Mouse (Mus musculus) adrenal gland, adult 2 months (tissue): ENCODE results near the gene Tex44. TPM values are rescaled to one million over a fixed set of nuclear protein-coding genes. Genes with fewer than 3 reads are reported as not detected.

ENCODE experiments used
- DNase-seq: peaks from one replicate; pipeline ENCODE4 v3.0.0; 2021
- polyA plus RNA-seq: library from polyadenylated mRNA; depleted of rRNA; stranded (reverse); fragments of >200 nt; gene quantifications from 2 replicates; pipeline ENCODE4 v1.2.3, GENCODE M21; 2012
- total RNA-seq, 2 experiments: library from RNA; stranded (reverse); gene quantifications; 2 replicates each; pipeline ENCODE4 v1.2.3; 2021

Tex44 gene
- total and polyA plus RNA-seq, 3 experiments = not detected

DNA sequence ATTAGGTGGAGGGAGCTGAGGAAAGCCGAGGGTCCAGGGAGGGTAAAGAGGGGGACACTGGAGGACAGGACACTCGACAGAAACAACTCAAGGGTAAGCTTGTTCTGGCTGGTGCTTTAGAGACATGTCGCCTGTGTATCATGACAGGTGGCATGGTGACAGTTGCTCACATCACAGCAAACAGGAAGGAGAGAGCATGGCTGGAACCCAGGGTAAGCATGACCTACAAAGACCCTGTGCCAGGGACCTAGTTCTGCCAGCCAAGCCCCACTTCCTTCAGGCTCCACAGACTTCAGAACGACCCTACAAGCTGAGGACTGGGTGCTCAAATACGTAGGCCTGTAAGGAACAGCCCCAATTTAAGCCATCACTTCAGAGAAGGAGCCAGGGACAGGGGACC is 2.2 kb upstream of the Tex44 start:
- no peak for DNase-seq

DNA sequence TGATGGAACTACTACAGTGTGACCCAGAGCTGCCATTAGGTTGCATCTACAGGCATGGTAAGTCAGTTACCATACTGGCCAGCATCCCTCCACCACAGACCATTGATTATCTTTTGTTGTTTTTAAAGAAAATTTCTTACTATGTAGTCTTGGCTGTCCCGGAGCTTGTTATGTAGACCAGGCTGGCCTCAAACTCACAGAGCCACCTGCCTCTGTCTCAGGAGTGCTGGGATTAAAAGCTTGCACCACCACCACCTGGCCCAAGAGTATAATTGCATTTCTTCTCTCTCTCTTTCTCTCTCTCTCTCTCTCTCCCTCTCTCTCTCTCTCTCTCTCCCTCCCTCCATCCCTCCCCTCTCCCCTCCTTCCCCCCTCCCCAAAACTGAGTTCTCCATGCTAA is 1.8 kb upstream of the Tex44 start:
- DNase-seq = no peak

DNA sequence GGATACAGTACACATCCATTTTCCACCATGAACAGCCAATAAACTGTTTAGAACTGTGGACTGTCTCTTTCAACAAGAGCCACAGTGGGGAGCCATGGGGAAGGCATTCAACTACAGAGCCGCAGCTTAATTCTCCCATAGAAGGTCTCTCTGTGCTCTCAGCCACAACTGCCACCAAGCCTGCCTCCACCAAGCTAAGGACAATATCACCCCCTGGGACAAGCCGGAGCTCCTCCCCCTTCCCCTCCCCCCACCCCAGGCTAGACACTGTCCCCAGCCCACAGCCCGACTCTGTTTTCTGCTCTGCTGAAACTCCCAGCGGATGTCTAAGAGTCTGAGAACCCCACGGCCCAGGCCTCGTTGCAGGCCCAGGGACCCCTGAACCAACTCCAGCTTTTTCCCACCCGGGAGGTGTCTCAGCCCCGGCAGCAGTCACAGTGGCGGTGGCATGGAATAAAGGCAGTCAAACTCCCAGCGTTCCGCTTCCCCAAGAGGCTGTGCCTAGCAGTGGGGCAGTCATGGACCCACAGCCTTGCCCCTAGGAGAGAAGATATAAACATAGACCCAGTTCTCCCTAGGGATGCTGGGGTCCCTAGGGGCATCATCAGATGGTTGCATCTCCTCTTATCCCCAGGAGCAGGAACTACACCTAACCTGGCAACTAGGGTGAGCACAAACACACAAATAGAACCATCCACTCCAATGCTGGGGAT is 1.1 kb upstream of the Tex44 start:
- no peak for DNase-seq

DNA sequence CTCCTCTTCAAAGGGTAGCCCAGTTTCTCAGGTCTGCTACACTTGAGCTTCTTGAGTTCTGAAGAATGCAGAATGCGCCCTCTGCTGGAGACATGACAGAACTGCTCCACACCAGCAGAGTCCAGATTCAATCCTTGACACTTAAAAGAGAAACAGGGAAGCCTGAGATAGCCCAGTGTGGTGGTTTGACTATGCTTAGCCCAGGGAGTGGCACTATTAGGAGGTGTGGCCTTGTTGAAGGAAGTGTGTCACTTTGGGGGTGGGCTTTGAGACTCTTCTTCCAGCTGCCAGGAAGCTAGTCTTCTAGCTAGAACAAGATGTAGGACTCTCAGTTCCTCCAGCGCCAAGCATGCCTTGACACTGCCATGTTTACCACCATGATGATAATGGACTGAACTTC is 3.9 kb downstream of the Tex44 start:
- DNase-seq = peak; percentile 66

DNA sequence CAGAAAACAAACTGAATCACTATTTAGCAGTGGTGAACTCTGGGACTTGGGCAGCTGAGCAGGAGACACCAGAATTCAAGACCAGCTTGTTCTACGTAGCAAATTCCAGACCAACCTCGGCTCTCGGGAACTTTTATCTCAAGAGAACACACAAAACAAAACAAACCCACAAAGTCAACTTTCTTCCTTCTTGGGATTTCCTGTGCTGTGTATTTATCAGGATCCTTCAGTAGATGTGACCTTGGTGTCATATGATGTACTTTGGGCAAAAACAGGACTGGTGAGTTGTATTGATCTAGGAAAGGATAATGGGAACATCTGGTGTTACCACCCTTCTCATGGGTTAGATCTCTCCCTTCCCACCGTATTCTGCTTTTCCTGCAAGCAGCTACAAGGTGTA is 6.6 kb downstream of the Tex44 start:
- DNase-seq = no peak

DNA sequence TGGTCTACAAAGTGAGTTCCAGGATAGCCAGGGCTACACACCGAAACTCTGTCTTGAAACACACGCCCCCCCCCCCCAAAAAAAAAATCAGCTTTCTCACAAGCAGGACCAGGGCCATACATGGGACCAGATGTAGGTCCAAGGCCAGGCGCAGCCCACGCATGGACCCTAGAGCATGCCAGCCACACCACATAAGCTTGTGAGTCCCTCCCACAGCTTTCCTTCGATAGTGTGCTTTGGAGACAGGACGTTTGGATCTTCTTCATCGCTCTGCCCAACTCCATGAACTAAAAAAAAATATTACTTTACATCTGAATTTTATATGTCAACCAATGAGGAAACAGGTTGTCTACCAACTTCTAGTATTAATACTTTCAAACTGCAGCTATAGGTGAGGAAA is 7.2 kb downstream of the Tex44 start:
- no peak for DNase-seq

DNA sequence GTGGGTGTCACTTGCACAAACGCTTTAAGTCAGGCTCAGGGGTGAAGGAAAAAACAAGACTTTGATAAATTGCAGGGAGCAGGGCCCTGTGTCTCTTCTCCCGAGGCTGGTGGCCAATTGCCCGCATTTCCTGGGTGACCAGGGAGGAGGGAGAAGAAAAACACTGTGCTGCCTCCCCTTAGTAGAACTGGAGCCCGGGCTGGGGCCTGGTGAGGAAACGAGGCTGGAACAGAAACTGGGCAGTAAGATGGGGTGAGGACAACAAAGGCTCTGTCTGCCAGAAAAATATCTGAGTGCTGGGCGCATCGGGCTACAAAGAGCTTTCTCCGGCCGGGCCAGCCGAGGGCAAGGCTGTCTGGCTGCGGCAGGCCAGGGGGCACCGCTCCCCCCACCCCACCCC is 7.9 kb downstream of the Tex44 start:
- DNase-seq = no peak

DNA sequence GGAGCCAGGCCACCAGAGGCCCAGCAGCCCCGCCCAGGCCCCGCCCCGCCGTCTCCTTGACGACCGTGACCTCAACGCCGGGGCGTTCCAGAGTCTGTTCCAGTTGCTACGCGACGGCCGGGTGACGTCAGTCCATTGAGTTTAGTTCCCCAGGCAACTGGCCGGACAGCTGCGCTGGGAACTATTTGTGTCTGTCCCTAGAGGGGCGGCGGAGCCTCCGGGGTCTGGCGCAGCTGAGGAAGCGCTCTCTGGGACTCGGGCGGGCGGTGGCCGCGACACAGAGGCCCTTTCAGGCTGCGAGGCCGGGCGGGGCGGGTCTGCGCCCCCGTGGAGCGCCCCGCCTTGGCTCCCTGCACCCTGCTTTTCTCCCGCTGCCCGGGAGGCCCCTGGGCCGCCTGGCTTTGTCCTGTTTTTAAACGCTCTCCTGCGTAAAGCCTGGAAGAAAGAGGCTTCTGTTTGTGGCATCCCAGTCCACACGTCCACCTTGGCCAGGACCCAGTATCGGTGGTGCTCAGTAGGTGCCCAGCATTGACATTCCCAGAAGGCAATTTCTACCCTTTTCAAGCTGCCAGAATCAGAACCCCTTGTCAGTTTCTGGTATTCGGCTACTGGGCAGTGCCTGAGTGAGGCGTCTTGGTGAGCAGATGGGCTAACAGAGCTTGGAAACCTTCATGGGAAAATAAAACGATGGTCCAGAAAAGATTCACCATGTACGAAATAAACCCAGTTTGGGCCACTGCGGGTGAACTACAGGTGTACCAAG is 8.5 kb downstream of the Tex44 start:
- peak; percentile 98 for DNase-seq

DNA sequence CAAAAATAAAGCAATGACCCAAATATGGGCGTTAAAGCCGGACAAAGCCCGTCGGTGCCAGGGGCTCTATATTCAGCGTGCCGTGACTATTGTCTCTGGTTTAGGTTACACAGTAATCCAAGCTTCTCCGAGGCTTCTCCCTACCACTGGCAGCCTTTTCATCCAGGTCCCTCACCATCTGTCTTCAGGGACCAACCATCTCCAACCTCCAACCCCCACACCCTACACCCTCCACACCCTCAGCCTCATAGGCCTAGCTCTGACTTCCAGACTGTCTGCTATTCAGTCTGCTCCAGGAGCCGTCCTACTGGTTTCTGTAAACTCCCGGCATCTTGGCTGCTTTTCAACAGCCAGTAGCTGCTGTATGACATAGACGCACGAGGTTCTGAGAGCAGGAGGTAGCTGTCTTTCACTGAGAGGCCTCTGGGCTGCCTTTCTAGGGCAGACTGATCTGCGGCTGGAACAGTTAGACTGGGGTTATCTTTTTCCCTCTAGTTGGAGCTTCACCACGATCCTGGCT is 9.2 kb downstream of the Tex44 start:
- peak; percentile 45 for DNase-seq

DNA sequence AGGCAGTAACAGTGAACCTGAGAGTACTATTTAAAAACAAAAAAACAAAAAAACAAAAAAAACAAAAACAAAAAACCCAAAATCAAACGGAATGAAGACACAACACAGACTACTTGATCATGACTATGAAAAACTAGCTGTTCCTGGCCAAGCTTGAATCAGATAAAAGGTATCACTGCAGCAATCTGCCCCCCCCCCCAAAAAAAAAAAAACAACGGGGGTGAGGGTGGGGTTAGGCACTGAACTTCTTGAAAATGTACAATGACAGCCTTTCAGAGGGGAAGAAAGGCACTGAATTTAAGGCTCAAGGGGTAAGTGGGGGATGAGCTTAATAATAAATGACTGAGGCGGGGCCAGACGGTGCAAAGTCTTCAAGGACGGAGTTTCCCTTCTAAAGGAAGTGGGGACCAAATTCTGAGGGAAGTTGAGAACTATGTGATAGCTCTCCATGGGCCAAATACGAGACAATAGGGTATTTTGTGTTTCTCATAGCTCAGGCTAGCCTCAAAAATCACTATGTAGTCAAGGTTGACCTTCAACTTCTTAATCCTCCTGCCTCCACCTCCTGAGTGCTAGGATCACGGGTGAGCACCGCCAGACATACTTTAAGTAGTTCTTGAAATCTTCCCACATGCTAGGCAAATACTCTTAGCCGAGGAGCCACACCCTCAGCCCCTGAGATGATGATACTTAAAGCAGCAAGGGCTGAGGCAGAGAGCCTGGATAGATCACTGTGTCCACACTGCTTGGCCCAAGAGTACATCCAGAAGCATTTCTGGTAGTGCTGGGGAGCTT is 11.3 kb downstream of the Tex44 start:
- no peak for DNase-seq

DNA sequence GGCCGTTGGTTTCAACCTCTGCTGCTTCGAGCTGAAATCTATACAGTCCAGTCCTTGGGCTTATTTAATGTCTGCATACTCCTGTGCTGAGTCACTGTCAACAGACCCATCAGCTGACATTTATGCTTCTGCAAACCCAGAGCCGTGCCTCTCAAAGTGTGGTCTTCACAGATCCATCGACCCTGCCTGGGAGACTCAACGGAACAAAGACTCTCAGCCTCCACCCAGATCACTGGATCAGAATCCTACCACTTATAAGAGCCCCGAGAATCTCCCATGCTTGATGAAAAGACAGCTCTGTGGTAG is 11.8 kb downstream of the Tex44 start:
- no peak for DNase-seq

DNA sequence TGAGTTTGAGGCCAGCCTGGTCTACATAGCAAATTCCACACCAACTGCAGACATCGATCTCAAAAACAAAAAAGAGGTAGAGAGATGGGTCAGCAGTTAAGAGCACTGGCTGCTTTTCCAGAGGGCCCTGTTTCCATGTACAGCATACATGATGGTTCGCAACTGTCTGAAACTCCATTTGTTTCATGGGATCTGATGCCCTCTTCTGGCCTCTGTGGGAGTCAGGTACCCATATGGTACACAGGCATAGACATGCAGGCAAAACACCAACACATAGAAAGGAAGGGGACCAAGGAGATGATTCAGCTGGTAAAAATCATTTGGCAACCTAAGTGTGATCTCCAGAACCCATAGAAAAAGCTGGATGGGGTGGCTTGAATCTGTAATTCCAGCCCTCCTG is 12.4 kb downstream of the Tex44 start:
- no peak for DNase-seq

DNA sequence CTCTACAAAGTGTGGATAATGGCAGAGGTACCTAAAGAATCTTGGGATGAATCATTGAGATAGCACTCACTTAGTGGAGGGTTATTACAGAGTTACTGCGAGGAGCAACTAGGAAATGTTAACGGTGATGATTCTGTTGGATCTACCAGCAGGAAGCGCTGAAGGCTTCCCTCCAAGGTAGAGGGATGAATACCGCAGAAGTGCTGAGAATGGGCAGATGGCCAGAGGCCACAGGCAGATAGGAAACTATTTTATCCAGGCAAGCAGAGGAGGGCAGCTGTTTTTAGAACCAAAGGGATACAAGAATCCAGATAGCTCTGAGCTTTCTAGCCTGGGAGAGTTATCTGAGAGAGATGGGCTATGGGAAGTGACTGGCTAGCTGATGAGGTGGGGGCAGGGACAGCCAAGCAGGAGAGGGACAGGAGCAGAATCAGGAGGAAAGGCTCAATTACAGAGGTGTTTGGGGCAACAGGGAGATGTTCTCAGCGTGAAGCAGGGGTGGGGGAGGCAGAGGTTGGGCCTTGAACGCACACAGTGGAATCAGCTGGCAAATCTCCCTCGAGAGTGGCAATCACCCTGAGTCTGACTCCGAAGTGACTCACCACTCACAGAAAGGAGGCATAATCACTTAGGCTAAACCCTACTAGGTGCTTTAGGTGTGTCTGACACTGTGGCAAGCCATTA is 13.5 kb downstream of the Tex44 start:
- DNase-seq = peak; percentile 84

DNA sequence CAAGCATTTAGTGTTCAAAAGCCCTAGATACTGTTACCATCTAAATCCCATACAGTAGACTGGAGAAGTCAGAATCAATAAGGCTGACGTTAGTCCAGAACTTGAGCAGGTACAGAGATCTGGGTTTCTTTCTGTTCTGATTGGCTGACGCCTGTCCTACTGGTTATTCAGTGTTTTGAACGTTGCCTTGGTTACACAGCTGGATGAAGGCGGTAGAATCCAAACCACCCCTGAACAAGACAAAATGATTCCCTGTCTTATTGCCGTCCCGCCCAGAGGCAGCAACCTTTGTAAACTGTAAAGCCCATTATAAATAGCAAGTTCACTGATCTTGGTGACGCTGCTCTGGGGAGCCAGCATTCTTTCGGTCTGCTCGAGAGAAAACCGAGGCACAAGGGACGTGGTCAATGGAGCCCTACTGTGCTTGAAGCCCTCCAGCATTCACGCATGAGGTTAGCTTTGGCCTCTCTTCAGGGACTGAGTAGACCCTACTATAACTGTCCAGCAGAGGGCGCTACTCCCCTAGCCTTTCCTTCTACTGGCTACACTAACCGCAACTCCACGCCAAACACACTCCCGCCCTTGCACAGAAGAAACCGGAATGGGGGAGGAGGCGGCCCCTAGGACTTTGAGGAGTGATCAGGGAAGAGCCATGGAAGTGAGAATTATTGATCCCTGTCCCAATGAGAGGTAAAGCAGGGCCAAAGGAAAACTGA is 14.2 kb downstream of the Tex44 start:
- peak; percentile 92 for DNase-seq

DNA sequence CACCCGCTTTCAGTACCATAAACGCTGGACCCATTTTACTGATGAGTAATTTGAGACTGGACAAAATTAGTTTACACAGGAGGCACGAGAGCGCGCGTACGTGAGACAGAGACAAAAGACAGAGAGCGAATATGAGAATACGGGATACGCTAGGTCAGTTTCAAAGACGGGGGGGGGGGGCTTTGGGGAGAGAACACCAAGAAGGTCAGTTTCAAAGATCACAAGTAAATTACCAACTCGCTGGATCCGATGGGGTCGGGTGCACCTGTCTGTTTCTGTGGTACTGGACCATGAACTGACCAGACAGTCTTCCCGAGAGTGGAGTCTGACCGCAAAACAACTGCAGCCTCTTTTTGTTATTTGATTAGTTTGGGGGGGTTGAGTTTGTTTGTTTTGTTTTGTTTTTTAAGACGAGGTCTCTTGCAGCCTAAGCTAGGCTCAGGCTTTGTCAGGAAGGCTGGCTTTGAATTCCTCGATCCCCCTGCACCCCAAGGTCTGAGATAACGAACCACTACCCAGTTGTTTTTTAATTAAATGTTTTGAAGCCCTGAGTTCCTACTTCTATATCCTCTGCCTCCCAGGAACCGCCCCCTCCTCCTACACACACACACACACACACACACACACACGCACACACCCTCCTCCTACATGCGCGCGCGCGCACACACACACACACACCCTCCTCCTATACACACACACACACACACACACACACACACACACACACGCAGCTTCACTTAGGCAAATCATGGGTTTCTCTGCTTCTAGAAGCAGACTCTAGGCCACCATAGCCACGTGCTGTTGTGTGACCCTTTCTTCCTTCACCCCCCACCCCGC is 15.0 kb downstream of the Tex44 start:
- peak; percentile 67 for DNase-seq

DNA sequence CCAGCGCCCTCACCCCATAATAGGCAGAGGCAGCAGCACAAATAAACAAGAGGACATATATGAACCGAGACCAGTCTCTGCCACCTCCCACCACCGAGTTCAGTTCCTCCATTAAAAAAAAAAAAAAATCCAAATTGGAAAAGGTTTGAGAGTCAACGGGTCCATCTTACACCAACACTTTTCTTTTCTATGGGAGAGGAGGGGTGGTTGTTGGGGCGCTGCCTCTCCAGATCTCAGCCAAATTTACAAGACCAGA is 15.5 kb downstream of the Tex44 start:
- no peak for DNase-seq

DNA sequence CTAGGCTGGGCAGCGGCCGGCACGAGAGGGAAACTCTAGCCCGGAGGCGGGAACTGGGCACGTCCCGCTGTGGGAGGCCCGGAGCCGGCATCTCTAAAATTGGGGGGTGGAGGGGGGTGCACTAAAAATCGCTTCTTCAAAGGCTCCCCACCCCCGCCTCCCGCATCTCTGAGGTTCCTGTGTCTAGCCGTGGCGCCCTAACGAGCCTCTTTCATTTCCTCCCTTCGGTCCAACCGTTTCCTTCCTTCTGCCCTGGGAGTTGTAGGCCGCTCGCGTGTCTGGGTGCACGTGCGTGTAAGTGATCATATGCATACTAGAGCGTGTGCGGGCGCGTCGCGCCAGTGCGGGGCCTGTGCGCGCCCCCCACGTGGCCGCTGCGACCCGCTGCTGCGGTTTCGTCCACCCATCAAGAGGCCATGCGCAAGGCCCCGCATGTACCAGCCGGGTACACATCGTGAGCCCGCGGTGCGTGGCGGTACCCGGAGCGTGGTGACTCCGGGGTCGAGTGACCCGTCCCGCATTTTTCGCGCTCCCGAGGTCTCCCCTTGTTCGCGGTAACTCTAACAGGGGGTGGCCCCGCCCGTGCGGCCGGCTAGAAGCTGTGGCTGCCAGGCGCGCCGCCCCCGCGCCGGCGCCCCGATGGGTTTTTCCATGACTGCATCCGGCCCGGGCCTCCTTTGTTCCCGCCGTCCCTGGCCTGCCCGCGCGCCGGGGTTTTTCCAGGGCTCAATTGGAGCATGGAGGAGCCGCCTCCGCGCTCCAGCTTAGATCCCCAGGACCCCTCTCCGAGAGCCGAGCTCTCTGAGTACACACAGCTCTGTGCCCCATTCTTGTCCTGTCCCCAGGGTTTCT is 16.1 kb downstream of the Tex44 start:
- DNase-seq = peak; percentile 94

DNA sequence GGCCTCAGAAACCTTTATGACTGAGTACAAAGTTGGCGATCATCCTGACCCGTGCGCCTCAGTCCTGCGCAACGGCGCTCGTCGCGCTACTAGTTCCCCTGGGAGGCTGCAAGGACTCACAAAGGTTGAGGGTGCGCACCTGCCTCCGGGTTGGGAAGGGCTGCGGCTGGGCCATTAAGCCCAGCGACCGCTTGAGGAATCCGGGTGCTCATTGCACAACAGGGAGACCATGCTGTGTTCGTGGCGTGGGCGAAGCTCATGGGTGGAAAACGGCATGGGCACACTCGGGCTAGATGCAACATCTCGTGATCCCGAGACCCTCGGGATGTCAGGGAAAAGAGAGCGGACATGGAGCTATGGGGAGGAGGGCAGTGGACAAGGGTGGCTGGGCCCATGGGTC is 16.7 kb downstream of the Tex44 start:
- no peak for DNase-seq

DNA sequence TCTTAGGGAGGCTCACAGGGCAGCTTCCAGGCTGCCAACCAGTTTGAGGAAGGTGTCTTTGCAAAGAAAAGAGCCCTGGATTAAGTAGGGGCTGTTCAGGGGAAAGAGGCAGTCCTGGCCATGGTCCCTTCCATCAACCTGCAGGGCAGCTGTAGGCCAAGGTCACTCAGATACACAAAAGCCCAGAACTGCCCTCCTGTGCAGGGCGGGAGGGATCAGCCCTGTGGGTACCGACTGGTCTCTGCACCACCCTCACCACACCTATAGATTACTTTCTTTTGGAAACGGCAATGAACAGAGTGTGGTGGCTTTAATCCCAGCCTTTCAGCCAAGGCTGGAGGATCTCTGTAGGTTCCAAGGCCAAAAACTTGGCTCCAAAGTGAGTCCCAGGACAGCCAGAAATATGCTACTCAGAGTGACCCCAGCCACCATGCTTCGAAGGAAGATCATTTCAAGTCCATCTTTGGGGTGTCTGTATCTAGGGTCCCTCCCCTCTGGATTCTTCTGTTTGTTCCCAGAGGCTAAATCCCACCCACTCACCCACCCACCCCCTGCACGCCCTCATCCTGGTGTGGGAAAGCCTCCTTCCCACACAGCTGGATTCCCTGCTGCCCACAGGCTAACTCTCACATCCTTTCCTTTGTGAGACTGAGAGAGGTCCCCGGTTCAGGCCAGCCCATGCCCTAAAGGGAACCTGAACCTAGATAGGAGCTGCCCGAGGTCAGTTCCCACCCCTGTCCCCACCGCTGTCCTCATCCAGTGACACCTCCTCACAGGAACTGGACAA is 17.4 kb downstream of the Tex44 start:
- peak; percentile 51 for DNase-seq
